Mouse (Mus musculus) 3134 (cell line): Measurements from ENCODE around the gene Pla2g2e.
A peak's percentile ranks its signal among the peaks of the same experiment; 100 is the strongest.
"Not testable (repeated sequence)": the region's sequence is repeated elsewhere in the genome, so short reads cannot be mapped to it uniquely, and the experiment has no call there.

Experiments used
- DNase-seq: peaks from one replicate; pipeline ENCODE4 v3.0.0-alpha.2; 2011; ENCODE audit warnings: low spot score; ENCODE audit not compliant: insufficient read length; ENCODE audit errors: extremely low read depth

The Pla2g2e gene

DNA sequence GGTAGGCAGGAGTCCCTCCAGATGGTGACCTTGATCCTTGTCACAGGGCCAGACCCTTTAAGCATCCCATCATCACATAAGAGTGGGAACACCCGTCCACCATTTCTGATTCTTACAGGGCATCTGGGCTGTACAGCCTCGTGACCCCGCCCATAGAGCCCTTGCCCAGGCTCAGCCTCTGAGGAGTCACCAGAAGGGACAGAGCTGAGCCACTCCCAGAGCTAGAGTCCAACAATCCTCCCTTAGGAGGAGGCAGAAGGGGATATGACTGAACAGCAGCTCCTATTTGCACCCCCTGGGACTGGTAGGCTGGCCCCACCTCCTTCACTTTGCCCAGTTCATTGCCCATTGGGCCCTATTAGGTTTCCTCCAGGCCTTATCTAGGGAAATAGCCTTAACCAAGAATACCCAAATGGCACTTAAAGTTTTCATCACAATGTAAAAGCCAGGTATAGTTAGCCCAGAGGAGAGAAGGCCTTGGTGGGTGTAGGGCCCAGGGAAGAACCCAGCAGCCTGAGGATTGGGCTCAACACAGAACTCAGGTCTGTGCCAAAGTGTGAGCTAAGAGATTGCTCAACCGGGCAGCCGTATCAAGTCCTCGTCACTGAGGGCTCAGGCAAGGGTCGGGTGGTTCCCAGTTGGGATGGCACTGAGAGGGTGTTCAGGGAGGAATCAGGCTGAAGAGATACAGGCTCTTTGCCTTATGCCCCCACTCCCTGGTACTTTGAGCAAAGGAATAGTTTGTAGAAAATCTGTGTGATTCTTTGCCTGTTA, 3.3 kb downstream of the Pla2g2e start:
- no peak for DNase-seq

GRCm38 (mm10) chr4:138882179-138882578, 4.4 kb downstream of the Pla2g2e start:
- no peak for DNase-seq

GRCm38 (mm10) chr4:138884261-138884660, 6.5 kb downstream of the Pla2g2e start:
- DNase-seq = no peak

DNA sequence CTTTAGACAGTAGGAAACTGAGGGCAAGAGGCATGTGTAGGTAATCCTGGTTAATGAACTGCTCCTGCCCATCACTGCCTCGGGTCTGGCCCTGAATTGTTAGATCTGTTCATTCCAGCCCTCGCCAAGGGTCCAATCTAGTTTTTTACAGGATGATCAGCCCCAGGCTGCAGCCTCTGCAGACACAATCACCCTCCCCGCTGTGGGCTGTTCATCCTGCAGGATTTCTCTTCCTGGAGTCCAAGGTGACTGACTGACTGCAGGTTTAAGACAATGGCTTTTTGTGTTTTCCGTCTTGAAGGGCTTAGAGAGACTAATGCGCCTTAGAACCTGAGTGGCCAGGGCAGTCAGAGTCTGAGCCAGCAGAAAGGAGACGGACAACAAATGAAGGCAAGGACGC, 11.4 kb downstream of the Pla2g2e start:
- no peak for DNase-seq

DNA sequence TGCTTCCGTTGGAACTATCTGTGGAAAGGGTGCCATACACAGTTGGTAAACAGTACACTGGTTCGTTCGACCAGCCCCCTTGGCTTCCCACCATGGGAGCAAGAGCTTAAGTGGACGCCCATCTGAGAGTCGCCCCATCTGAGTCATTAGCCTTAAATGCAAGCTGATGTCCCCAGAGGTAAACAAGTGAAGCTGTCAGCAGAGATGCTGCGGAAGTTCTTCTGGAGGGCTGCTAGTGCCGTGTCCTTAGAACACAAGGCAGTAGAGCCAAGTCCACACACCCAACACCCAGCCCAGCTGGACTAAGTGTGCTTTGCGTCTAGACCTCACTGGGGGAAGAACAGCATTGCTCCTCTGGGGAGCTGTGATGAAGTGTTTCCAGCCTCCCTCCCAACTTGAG, 11.9 kb downstream of the Pla2g2e start:
- DNase-seq = no peak

GRCm38 (mm10) chr4:138892655-138893054, 14.9 kb downstream of the Pla2g2e start:
- DNase-seq = no peak

DNA sequence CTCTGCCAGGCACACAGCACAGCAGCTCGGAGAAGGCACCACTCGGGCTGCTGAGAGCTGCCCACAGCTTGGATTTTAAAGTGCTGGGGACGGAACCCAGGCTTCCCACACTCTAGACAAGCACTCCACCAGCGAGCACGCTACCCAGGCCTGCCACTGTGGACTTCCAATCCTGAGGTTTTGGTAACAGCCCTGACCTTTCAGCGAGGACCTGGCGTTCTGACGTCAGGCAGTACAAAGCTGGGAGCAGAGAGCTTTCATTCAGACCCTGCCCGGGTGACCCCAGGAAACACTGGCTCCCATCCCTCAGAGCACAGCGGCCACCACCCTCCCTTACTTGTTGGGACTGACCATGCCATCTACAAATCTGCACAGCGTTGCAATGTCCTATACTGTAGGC, 16.0 kb downstream of the Pla2g2e start:
- not testable (repeated sequence) for DNase-seq

- DNase-seq = no peak
These were observed 21.6 kb downstream of the Pla2g2e start for GRCm38 (mm10) chr4:138899361-138899760.

GRCm38 (mm10) chr4:138905624-138906337, 28.0 kb downstream of the Pla2g2e start:
- DNase-seq = no peak

GRCm38 (mm10) chr4:138913141-138913787, 35.5 kb downstream of the Pla2g2e start:
- no peak for DNase-seq

- peak; percentile 94 for DNase-seq
These were observed 36.1 kb downstream of the Pla2g2e start, which contains the start of gene Otud3 for GRCm38 (mm10) chr4:138913797-138914196. Otud3 (minus strand) TSS chr4:138913945.

- DNase-seq = no peak
These were observed 39.5 kb downstream of the Pla2g2e start for GRCm38 (mm10) chr4:138917282-138917681.

- DNase-seq = no peak
These were observed 43.8 kb downstream of the Pla2g2e start for GRCm38 (mm10) chr4:138921254-138922130.

DNA sequence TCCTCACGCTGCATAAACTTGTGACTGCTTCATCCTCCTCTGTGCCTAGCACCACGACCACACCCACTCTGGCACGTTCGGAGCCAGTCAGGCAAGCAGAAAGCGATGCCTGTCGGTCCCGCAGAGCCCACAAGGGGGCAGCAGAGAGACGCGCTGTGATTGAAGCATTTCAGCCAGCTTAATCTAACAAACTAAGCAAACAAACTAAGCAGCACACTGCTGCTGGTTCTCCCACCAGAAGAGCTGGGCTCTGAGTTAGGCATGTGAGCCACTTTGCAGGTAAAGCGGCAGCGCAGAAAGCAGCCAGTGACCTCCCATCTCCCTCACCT, 44.4 kb downstream of the Pla2g2e start:
- peak; percentile 80 for DNase-seq

DNA sequence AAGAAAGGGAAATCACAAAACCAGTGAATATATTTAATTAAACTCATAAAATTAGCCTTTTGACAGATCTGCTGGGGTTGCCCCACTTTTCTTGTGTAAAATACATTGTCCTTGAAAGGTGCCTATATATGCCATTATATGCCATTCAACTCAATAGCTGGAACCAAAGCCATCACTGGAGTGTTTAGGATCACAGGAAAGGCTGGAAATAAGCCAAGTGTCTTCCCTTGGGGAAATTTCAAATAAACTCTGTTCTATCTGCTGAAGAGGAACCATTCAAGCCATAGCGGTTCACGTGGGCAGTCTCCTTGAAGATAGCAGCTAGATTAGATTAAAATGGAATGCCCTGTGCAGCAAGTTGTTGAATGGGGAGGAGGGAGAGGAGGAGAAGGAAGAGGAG, 47.8 kb downstream of the Pla2g2e start:
- no peak for DNase-seq
